Mouse (Mus musculus) small intestine, adult 2 months (tissue): Measurements from ENCODE around the gene Lsm4.

Experiments
- CTCF ChIP-seq: fragments of 200-500 bp; IDR thresholded peaks from 2 replicates; pipeline ENCODE4 v1.5.1; 2012; ENCODE audit warnings: low read depth, mild to moderate bottlenecking, control low read depth, inconsistent platforms, low read length, moderate library complexity, mixed read lengths; ENCODE audit not compliant: insufficient replicate concordance, insufficient read length; ENCODE audit errors: extremely low read depth
- POLR2A ChIP-seq: fragments of 200-500 bp; IDR thresholded peaks from 2 replicates; pipeline ENCODE4 v1.6.1; 2012; ENCODE audit warnings: low read depth, mild to moderate bottlenecking, control low read depth, inconsistent platforms, low read length, moderate library complexity

GRCm38 (mm10) chr8:70696019-70696885 lies 23.2 kb downstream of the Lsm4 start:
- no peak for TF ChIP-seq POLR2A
- no peak for TF ChIP-seq CTCF
